Mouse (Mus musculus): ENCODE measurements around the gene Cdiptos. TPM values are rescaled to one million over a fixed set of nuclear protein-coding genes. Genes with fewer than 3 reads are reported as not detected.

Gene Cdiptos
- polyA plus RNA-seq, 1 experiment from 2014 or later, result 0.67 TPM

GRCm38 (mm10) chr7:127011051-127011450 lies 35.2 kb upstream of the Cdiptos start:
- 96% methylated on average over 2 of the region's 2 CpGs for WGBS
- Histone ChIP-seq H3K27me3 (replicated peaks; ENCODE audit: control insufficient read depth, insufficient read depth, low read length) (no peaks in the 10 kb centered on the region), H3K4me1 (replicated peaks; ENCODE audit: control insufficient read depth, insufficient read depth, low read length) (peaks cover 38% of the 10 kb centered on the region)

GRCm38 (mm10) chr7:127009307-127010085 lies 33.6 kb upstream of the Cdiptos start:
- Histone ChIP-seq H3K4me1 (replicated peaks; ENCODE audit: control insufficient read depth, insufficient read depth, low read length) (peaks cover 24% of the 10 kb centered on the region), H3K27me3 (replicated peaks; ENCODE audit: control insufficient read depth, insufficient read depth, low read length) (no peaks in the 10 kb centered on the region), H3K4me2 (peak overlapping the region; percentile 33; the same call in 1 of the 2 replicates), H3K36me3 (ENCODE audit: control insufficient read depth, insufficient read depth, low read length) (peaks cover 7% of the 10 kb centered on the region; the same call in 1 of the 2 replicates), H3K4me3 (ENCODE audit: low read depth, low read length) (no peak overlapping the region), H3K9me3 (ENCODE audit: control insufficient read depth, low read length) (no peaks in the 10 kb centered on the region), H3K27ac (ENCODE audit: low read depth, low read length) (peak overlapping the region; percentile 95), H3K9ac (ENCODE audit: low read depth, low read length) (peak overlapping the region; percentile 57)
- no peak for ATAC-seq (replicated peaks; ENCODE audit: low FRiP score)
- no peak for DNase-seq (ENCODE audit: low spot score)
- WGBS, result 84% methylated on average over 17 of the region's 17 CpGs

More at GRCm38 (mm10) chr7:127011051-127011450, 35.2 kb upstream of the Cdiptos start:
- Histone ChIP-seq H3K9ac (ENCODE audit: low read depth, low read length) (no peak overlapping the region), H3K4me2 (no peak overlapping the region), H3K4me3 (ENCODE audit: low read depth, low read length) (no peak overlapping the region), H3K27ac (ENCODE audit: low read depth, low read length) (0 out of 2 replicates have a peak overlapping the region, but pooled peaks have one; percentile 41), H3K9me3 (ENCODE audit: control insufficient read depth, low read length) (no peaks in the 10 kb centered on the region), H3K36me3 (ENCODE audit: control insufficient read depth, insufficient read depth, low read length) (peaks cover 13% of the 10 kb centered on the region)
- no peak for DNase-seq (ENCODE audit: low spot score)
- no peak for ATAC-seq (replicated peaks; ENCODE audit: low FRiP score)

- H3K4me3 ChIP-seq (ENCODE audit: low read depth, low read length), result no peak overlapping the region
- peak overlapping the region; percentile 52 for H3K4me2 ChIP-seq
- peaks cover 18% of the 10 kb centered on the region for H3K4me1 ChIP-seq (replicated peaks; ENCODE audit: control insufficient read depth, insufficient read depth, low read length)
- 38% methylated on average over 9 of the region's 9 CpGs for WGBS
- H3K27ac ChIP-seq (ENCODE audit: low read depth, low read length), result peak overlapping the region; percentile 95
- no peaks in the 10 kb centered on the region for H3K27me3 ChIP-seq (replicated peaks; ENCODE audit: control insufficient read depth, insufficient read depth, low read length)
- H3K9me3 ChIP-seq (ENCODE audit: control insufficient read depth, low read length), result no peaks in the 10 kb centered on the region
- peaks cover 3% of the 10 kb centered on the region; the same call in 1 of the 2 replicates for H3K36me3 ChIP-seq (ENCODE audit: control insufficient read depth, insufficient read depth, low read length)
- H3K9ac ChIP-seq (ENCODE audit: low read depth, low read length), result peak overlapping the region; percentile 57
- ATAC-seq (replicated peaks; ENCODE audit: low FRiP score), result peak; percentile 93
- peak; percentile 66 for DNase-seq (ENCODE audit: low spot score)
Measured at GRCm38 (mm10) chr7:127008239-127009019, 32.5 kb upstream of the Cdiptos start.

- Histone ChIP-seq H3K27me3 (replicated peaks; ENCODE audit: control insufficient read depth, insufficient read depth, low read length) (no peaks in the 10 kb centered on the region), H3K9ac (ENCODE audit: low read depth, low read length) (no peak overlapping the region), H3K9me3 (ENCODE audit: control insufficient read depth, low read length) (no peaks in the 10 kb centered on the region), H3K36me3 (ENCODE audit: control insufficient read depth, insufficient read depth, low read length) (no peaks in the 10 kb centered on the region), H3K27ac (ENCODE audit: low read depth, low read length) (no peak overlapping the region), H3K4me3 (ENCODE audit: low read depth, low read length) (no peak overlapping the region), H3K4me1 (replicated peaks; ENCODE audit: control insufficient read depth, insufficient read depth, low read length) (peaks cover 13% of the 10 kb centered on the region), H3K4me2 (no peak overlapping the region)
- WGBS, result 83% methylated on average over 6 of the region's 6 CpGs
- DNase-seq (ENCODE audit: low spot score) (no peak), ATAC-seq (replicated peaks; ENCODE audit: low FRiP score) (no peak)
Measured at GRCm38 (mm10) chr7:127007313-127008024, 31.6 kb upstream of the Cdiptos start.

- no peak for ATAC-seq (replicated peaks; ENCODE audit: low FRiP score)
- H3K27me3 ChIP-seq (replicated peaks; ENCODE audit: control insufficient read depth, insufficient read depth, low read length), result no peaks in the 10 kb centered on the region
- no peak for DNase-seq (ENCODE audit: low spot score)
- H3K27ac ChIP-seq (ENCODE audit: low read depth, low read length), result no peak overlapping the region
- no peaks in the 10 kb centered on the region for H3K36me3 ChIP-seq (ENCODE audit: control insufficient read depth, insufficient read depth, low read length)
- no peak overlapping the region for H3K9ac ChIP-seq (ENCODE audit: low read depth, low read length)
- H3K4me2 ChIP-seq, result no peak overlapping the region
- peaks cover 12% of the 10 kb centered on the region for H3K4me1 ChIP-seq (replicated peaks; ENCODE audit: control insufficient read depth, insufficient read depth, low read length)
- H3K4me3 ChIP-seq (ENCODE audit: low read depth, low read length), result no peak overlapping the region
- WGBS, result 82% methylated on average over 4 of the region's 4 CpGs
- no peaks in the 10 kb centered on the region for H3K9me3 ChIP-seq (ENCODE audit: control insufficient read depth, low read length)
Measured at GRCm38 (mm10) chr7:127004122-127004875, 28.4 kb upstream of the Cdiptos start.

GRCm38 (mm10) chr7:127003620-127004019 lies 27.7 kb upstream of the Cdiptos start:
- Histone ChIP-seq H3K4me1 (replicated peaks; ENCODE audit: control insufficient read depth, insufficient read depth, low read length) (peaks cover 5% of the 10 kb centered on the region), H3K36me3 (ENCODE audit: control insufficient read depth, insufficient read depth, low read length) (no peaks in the 10 kb centered on the region), H3K4me3 (ENCODE audit: low read depth, low read length) (no peak overlapping the region), H3K9me3 (ENCODE audit: control insufficient read depth, low read length) (no peaks in the 10 kb centered on the region), H3K9ac (ENCODE audit: low read depth, low read length) (no peak overlapping the region), H3K27me3 (replicated peaks; ENCODE audit: control insufficient read depth, insufficient read depth, low read length) (no peaks in the 10 kb centered on the region), H3K4me2 (no peak overlapping the region), H3K27ac (ENCODE audit: low read depth, low read length) (no peak overlapping the region)
- WGBS, result 82% methylated on average over 5 of the region's 5 CpGs
- no peak for DNase-seq (ENCODE audit: low spot score)
- ATAC-seq (replicated peaks; ENCODE audit: low FRiP score), result no peak

- Histone ChIP-seq H3K4me1 (replicated peaks; ENCODE audit: control insufficient read depth, insufficient read depth, low read length) (no peaks in the 10 kb centered on the region), H3K4me2 (no peak overlapping the region), H3K4me3 (ENCODE audit: low read depth, low read length) (no peak overlapping the region), H3K9ac (ENCODE audit: low read depth, low read length) (no peak overlapping the region), H3K9me3 (ENCODE audit: control insufficient read depth, low read length) (no peaks in the 10 kb centered on the region), H3K27ac (ENCODE audit: low read depth, low read length) (no peak overlapping the region), H3K27me3 (replicated peaks; ENCODE audit: control insufficient read depth, insufficient read depth, low read length) (no peaks in the 10 kb centered on the region), H3K36me3 (ENCODE audit: control insufficient read depth, insufficient read depth, low read length) (no peaks in the 10 kb centered on the region)
- 61% methylated on average over 10 of the region's 10 CpGs for WGBS
- DNase-seq (ENCODE audit: low spot score) (no peak), ATAC-seq (replicated peaks; ENCODE audit: low FRiP score) (no peak)
Measured at GRCm38 (mm10) chr7:126999568-126999967, 23.7 kb upstream of the Cdiptos start.

- no peak overlapping the region for H3K27ac ChIP-seq (ENCODE audit: low read depth, low read length)
- no peak overlapping the region for H3K4me2 ChIP-seq
- DNase-seq (ENCODE audit: low spot score) (no peak), ATAC-seq (replicated peaks; ENCODE audit: low FRiP score) (no peak)
- no peaks in the 10 kb centered on the region for H3K4me1 ChIP-seq (replicated peaks; ENCODE audit: control insufficient read depth, insufficient read depth, low read length)
- H3K4me3 ChIP-seq (ENCODE audit: low read depth, low read length), result no peak overlapping the region
- H3K27me3 ChIP-seq (replicated peaks; ENCODE audit: control insufficient read depth, insufficient read depth, low read length), result no peaks in the 10 kb centered on the region; the same call in 1 of the 2 replicates
- H3K9ac ChIP-seq (ENCODE audit: low read depth, low read length), result no peak overlapping the region
- H3K9me3 ChIP-seq (ENCODE audit: control insufficient read depth, low read length), result no peaks in the 10 kb centered on the region
- 71% methylated on average over 4 of the region's 4 CpGs for WGBS
- no peaks in the 10 kb centered on the region for H3K36me3 ChIP-seq (ENCODE audit: control insufficient read depth, insufficient read depth, low read length)
Measured at GRCm38 (mm10) chr7:126996449-126996848, 20.6 kb upstream of the Cdiptos start.
